Mouse (Mus musculus) neural tube, embryonic 14.5 days (tissue): ENCODE measurements around the gene Actbl2. TPM values are rescaled to one million over a fixed set of nuclear protein-coding genes. Genes with fewer than 3 reads are reported as not detected.

ENCODE experiments used
- ATAC-seq: fragments of 200-750 bp; cut with Nextera tagmentation; 2 replicates; pipeline ENCODE4 v1.8.0; 2017; ENCODE audit warnings: low read depth, mild to moderate bottlenecking, moderate TSS enrichment, moderate library complexity
- H3K27ac ChIP-seq: fragments of 300-500 bp; sonication (generic); 2 replicates; pipeline ENCODE4 v1.5.1; 2014; ENCODE audit warnings: low read depth, mild to moderate bottlenecking, control low read depth, low read length, moderate library complexity, mixed read lengths
- H3K27me3 ChIP-seq: fragments of 300-500 bp; sonication (generic); 2 replicates; pipeline ENCODE4 v1.6.1; 2014; ENCODE audit warnings: low read length; ENCODE audit not compliant: control insufficient read depth, insufficient read depth
- H3K36me3 ChIP-seq: fragments of 300-500 bp; sonication (generic); 2 replicates; pipeline ENCODE4 v1.6.1; 2014; ENCODE audit warnings: low read length, mixed read lengths; ENCODE audit not compliant: control insufficient read depth, insufficient read depth
- H3K4me1 ChIP-seq: fragments of 300-500 bp; sonication (generic); 2 replicates; pipeline ENCODE4 v1.6.1; 2014; ENCODE audit warnings: low read length; ENCODE audit not compliant: control insufficient read depth, insufficient read depth
- H3K4me2 ChIP-seq: fragments of 300-500 bp; sonication (generic); 2 replicates; pipeline ENCODE4 v1.6.1; 2014; ENCODE audit warnings: mild to moderate bottlenecking, low read depth, low read length, control low read depth
- H3K4me3 ChIP-seq: fragments of 300-500 bp; sonication (generic); 2 replicates; pipeline ENCODE4 v1.5.1; 2014; ENCODE audit warnings: low read depth, low read length, control low read depth, mixed read lengths
- H3K9ac ChIP-seq: fragments of 300-500 bp; sonication (generic); replicated peaks from 2 replicates; pipeline ENCODE4 v1.6.1; 2014; ENCODE audit warnings: low read depth, mild to moderate bottlenecking, control low read depth, low read length, mixed read lengths
- H3K9me3 ChIP-seq: fragments of 300-500 bp; sonication (generic); 2 replicates; pipeline ENCODE4 v1.6.1; 2016; ENCODE audit warnings: low read length; ENCODE audit not compliant: control insufficient read depth
- WGBS: fragments of 180-500 bp; shearing (Covaris S2); extraction: QIAGEN DNeasy Blood & Tissue Kit; methylation state at CpG from one replicate; pipeline ENCODE4 v1.1.7; 2014; 5-methylcytosine and 5-hydroxymethylcytosine counted together
- polyA plus RNA-seq: library from polyadenylated mRNA; unstranded; fragments of >200 nt; fragmentation: Nextera tagmentation; extraction: Ambion mirVana; gene quantifications from 2 replicates; pipeline ENCODE4 v1.2.1, GENCODE M21; 2014

The Actbl2 gene
- polyA plus RNA-seq, result not detected in 2 replicates

DNA sequence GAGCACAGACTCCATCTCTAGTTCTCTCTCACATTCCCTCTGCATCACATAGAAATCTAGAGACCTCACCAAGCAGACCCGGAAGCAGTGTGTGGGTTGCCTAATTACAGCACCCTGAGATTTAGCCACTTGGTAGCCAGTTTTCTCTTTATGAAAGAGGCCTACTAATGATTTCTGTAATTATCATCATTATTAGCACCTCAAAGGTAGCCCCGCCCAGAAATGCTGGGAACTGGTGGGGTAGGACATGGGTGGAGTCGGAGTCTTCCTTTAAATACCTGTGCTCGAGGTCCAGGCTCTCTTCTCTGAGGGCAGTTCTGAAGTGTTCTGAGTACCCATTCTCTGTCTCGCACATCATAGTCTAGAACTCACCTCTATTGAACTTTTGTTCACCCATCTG lies at the start of gene Actbl2:
TSS of gene Actbl2 (plus strand) at position 301 of the 400 bp plus-strand sequence.
- ATAC-seq, result no peak
- no peaks in the 10 kb centered on the region for H3K36me3 ChIP-seq
- 88% methylated on average over 5 of the region's 5 CpGs for WGBS
- no peaks in the 10 kb centered on the region for H3K4me1 ChIP-seq
- H3K4me2 ChIP-seq, result no peak within 1 kb of the TSS
- H3K9me3 ChIP-seq, result no peaks in the 10 kb centered on the region
- H3K27me3 ChIP-seq, result no peaks in the 10 kb centered on the region
- no peak within 1 kb of the TSS for H3K27ac ChIP-seq
- H3K4me3 ChIP-seq, result no peak within 1 kb of the TSS
- no peak within 1 kb of the TSS for H3K9ac ChIP-seq

DNA sequence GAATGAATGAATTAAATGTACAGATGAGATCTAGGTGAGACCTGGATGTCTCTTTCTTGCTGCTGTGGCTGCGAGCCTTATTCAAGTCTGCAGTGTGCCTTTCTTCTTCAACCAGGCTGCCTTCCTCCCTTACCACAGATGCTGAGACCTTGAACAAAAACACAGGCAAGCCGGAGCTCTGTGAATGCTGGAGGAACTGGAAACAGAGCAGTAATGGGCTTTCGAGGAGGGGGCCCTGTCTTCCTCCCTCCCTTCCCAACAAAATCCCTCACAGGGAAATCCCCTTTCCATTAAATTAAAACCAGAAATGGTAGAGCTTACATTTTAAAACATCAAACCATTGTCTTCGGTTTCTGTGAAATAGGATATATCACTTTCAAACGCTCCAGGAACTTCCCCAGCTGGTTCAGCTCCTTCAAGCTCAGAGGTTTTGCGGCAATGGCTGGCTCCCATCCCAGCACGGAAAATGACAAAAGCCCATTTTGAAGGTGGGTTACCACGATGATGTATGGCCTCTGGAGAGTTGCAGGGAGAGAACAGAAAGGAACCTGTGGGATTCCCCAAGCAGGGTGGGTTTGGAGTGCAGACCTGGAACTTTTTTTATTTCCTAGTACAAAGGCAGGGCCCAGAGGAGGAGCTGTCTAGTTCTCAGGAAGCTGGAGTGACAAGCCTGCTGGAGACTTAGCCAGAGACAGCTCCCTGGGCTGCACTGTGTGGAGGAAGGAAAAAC lies 44.0 kb upstream of the Actbl2 start:
- no peaks in the 10 kb centered on the region for H3K36me3 ChIP-seq
- ATAC-seq, result no peak
- no peak overlapping the region for H3K4me2 ChIP-seq
- no peaks in the 10 kb centered on the region for H3K4me1 ChIP-seq
- no peak overlapping the region for H3K27ac ChIP-seq
- H3K9ac ChIP-seq, result no peak overlapping the region
- H3K4me3 ChIP-seq, result no peak overlapping the region
- 59% methylated on average over 8 of the region's 8 CpGs for WGBS
- no peaks in the 10 kb centered on the region for H3K9me3 ChIP-seq
- no peaks in the 10 kb centered on the region for H3K27me3 ChIP-seq

DNA sequence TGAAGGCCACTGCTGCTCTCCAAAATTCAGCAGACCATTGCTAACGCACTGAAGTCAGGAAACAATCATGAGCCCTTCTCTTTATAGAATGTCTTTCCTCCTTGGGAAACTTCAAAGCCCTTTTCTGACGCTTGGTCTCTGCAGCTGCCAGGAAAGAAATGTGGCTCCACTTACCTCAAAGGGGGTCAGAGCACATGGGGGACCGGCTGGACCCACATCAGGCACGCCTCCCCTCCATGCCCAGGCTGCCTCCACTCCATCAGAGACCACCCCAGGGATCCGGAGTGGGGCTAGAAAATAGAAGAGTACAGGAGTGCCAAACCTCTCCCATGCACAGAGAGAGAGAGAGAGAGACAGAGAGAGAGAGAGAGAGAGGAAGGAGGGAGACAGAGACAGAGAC lies 26.0 kb upstream of the Actbl2 start:
- Histone ChIP-seq H3K4me2 (no peak overlapping the region), H3K9ac (no peak overlapping the region), H3K36me3 (no peaks in the 10 kb centered on the region), H3K4me3 (no peak overlapping the region), H3K4me1 (no peaks in the 10 kb centered on the region), H3K9me3 (no peaks in the 10 kb centered on the region), H3K27ac (no peak overlapping the region), H3K27me3 (no peaks in the 10 kb centered on the region)
- 29% methylated on average over 5 of the region's 5 CpGs for WGBS
- no peak for ATAC-seq

DNA sequence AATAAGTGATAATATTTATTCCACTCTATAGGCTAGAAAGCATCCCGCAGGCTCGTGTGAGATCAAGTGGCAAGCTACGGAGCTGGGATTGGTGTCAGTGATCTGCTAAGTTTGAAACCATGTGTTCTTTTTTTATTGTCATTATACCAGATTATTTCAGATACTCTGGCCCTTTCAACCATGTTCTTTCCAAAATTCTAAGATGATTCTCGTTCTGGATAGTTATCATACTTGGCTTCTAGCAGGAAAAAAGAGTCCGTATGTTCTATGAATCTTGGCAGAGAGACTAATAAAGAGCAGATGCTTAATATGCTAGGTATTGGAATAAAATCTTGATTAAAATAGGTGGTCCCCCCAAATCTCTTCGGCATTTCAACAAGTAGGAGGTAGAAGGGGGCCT lies 25.3 kb upstream of the Actbl2 start:
- Histone ChIP-seq H3K4me3 (no peak overlapping the region), H3K9me3 (no peaks in the 10 kb centered on the region), H3K4me2 (no peak overlapping the region), H3K27ac (no peak overlapping the region), H3K4me1 (no peaks in the 10 kb centered on the region), H3K27me3 (no peaks in the 10 kb centered on the region), H3K9ac (no peak overlapping the region), H3K36me3 (no peaks in the 10 kb centered on the region)
- WGBS, result 89% methylated on average over 6 of the region's 6 CpGs
- no peak for ATAC-seq

DNA sequence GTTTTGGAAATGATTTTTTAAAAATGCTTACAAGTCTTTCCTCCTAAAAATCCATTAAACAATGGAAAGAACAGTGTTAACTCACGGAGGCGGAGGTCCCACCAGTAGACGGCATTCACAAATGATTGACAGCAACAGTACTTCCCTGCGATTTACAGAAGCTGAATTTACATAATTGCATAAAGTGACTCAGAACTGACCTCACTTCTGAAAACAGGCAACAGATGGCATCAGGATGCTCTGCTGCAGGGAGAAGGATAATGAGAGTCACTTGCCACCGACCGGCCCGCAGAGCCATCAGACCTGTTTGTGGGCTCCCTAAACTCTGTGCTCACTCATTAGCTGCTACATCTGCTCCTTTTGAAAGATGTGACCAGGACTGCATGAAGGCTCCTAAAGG lies 22.4 kb upstream of the Actbl2 start:
- Histone ChIP-seq H3K4me2 (no peak overlapping the region), H3K27ac (no peak overlapping the region), H3K4me3 (no peak overlapping the region), H3K4me1 (no peaks in the 10 kb centered on the region), H3K9me3 (no peaks in the 10 kb centered on the region), H3K27me3 (no peaks in the 10 kb centered on the region), H3K36me3 (no peaks in the 10 kb centered on the region), H3K9ac (no peak overlapping the region)
- WGBS, result 66% methylated on average over 7 of the region's 7 CpGs
- ATAC-seq, result no peak

DNA sequence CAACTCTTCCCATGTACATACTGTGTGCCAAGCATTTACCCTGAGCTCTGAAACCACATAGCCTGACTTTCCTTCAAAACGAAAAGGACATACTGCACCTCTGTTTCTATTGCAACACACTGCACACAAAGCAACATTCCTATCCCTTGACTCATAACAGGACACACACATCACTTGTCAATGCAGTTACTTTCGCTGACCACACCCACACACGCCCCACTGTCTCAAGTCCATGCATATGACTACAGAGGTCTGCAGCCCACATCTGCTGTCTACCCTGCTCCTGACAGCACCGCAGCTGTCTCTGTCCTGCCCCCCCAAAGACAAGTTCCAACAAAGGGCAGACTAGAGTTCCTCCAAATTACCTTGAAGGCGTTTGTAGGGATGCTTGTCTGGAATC lies 21.5 kb upstream of the Actbl2 start:
- WGBS, result 83% methylated on average over 5 of the region's 5 CpGs

DNA sequence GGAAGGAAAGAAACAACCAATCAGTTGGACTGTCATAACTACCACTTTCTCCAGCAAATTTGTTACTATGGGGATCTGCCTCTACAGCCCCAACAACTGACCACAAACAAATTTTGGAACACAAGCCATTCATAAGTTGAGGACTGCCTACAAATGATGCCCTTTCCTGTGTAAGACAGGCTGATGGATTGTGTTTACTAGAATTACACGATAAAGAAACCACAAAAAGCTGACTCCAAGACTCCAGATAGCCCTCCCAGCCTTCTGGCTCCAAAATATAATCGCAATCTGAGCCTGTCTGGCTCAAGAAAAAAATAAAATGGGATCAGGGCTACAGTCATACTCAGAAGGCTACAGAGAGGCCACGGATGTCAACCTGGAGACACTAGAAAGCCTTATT lies 20.2 kb upstream of the Actbl2 start:
- 84% methylated on average over 3 of the region's 3 CpGs for WGBS
- no peaks in the 10 kb centered on the region for H3K4me1 ChIP-seq
- no peak overlapping the region for H3K9ac ChIP-seq
- no peaks in the 10 kb centered on the region for H3K27me3 ChIP-seq
- no peak overlapping the region for H3K4me2 ChIP-seq
- no peaks in the 10 kb centered on the region for H3K9me3 ChIP-seq
- no peaks in the 10 kb centered on the region for H3K36me3 ChIP-seq
- H3K27ac ChIP-seq, result no peak overlapping the region
- H3K4me3 ChIP-seq, result no peak overlapping the region
- ATAC-seq, result no peak

More for the DNA sequence above, 21.5 kb upstream of the Actbl2 start:
- no peaks in the 10 kb centered on the region for H3K4me1 ChIP-seq
- H3K27me3 ChIP-seq, result no peaks in the 10 kb centered on the region
- no peaks in the 10 kb centered on the region for H3K36me3 ChIP-seq
- H3K4me2 ChIP-seq, result no peak overlapping the region
- ATAC-seq, result no peak
- no peak overlapping the region for H3K4me3 ChIP-seq
- H3K27ac ChIP-seq, result no peak overlapping the region
- H3K9me3 ChIP-seq, result no peaks in the 10 kb centered on the region
- no peak overlapping the region for H3K9ac ChIP-seq

DNA sequence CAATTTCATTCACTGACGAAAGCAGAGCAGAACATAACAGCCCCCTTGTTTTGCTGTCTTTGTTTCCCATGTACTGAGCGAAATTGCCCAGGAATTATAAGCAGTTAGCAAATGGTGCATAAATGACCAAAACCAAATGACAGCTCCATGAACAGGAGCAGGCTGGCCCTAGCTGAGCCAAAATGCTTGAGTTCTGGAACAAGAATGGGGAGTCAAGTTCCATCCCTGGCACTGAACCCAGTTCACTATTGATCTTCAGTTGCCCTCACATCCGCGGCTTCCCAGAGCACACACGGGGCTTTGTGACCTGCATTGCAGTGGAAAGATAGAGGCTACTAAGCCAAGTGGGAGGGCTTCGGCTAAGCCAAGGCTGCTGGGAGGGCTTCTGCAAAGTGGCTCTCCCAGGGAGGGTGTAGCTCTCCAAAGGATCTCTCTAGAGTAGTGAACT lies 19.1 kb upstream of the Actbl2 start:
- H3K4me1 ChIP-seq, result no peaks in the 10 kb centered on the region
- peaks cover 3% of the 10 kb centered on the region; the same call in 1 of the 2 replicates for H3K9me3 ChIP-seq
- no peaks in the 10 kb centered on the region for H3K27me3 ChIP-seq
- H3K9ac ChIP-seq, result no peak overlapping the region
- no peak overlapping the region for H3K27ac ChIP-seq
- no peak overlapping the region for H3K4me2 ChIP-seq
- no peaks in the 10 kb centered on the region for H3K36me3 ChIP-seq
- H3K4me3 ChIP-seq, result no peak overlapping the region
- 62% methylated on average over 6 of the region's 6 CpGs for WGBS
- no peak for ATAC-seq

DNA sequence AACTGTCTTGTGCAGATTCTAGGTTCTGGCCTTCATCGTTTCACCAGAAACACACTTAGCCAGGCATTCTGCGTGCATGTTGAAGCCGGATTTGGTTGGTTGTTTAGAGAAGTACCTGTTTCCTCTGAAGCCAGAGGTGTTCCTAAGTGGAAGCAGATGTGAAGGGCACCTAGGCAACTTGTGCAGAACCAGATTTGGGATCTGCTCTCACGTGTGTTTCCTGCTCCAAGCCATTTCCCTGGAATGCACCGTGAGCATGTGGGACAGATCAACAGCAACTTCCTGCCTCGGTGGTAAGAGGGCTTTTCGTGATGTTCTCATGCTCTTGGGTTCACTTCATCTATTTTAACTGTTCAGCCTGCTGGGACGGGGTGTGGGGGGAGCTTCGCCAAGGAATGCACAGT lies 18.4 kb upstream of the Actbl2 start:
- Histone ChIP-seq H3K4me2 (no peak overlapping the region), H3K27me3 (no peaks in the 10 kb centered on the region), H3K27ac (no peak overlapping the region), H3K9me3 (peaks cover 3% of the 10 kb centered on the region; the same call in 1 of the 2 replicates), H3K9ac (no peak overlapping the region), H3K36me3 (no peaks in the 10 kb centered on the region), H3K4me3 (no peak overlapping the region), H3K4me1 (no peaks in the 10 kb centered on the region)
- no peak for ATAC-seq
- WGBS, result 90% methylated on average over 9 of the region's 9 CpGs
